Comparison of ENCODE assay signal across 8 mouse cellular contexts in genomic region chrX:170018571-170019218, GRCm38 (mm10). TPM values are rescaled to one million over a fixed set of nuclear protein-coding genes. Genes with fewer than 3 reads are reported as not detected.
DNase-seq lines count a peak whose midpoint lies in the region; ATAC-seq and TF ChIP-seq lines count a peak whose summit lies in the region.
"Not testable (repeated sequence)": the region's sequence is repeated elsewhere in the genome, so short reads cannot be mapped to it uniquely, and the experiment has no call there.

No protein-coding gene starts in this region.

- not testable (repeated sequence) for H3K4me2 ChIP-seq in embryonic facial prominence, embryonic 15.5 days (replicated peaks); liver, embryonic 12.5 days; stomach, postnatal 0 days (replicated peaks; ENCODE audit: low read depth)

- peaks cover 16% of the 10 kb centered on the region for H3K9me3 ChIP-seq in embryonic facial prominence, embryonic 15.5 days (replicated peaks)
- peaks cover 42% of the 10 kb centered on the region for H3K9me3 ChIP-seq in heart, embryonic 10.5 days
- H3K9me3 ChIP-seq in liver, embryonic 12.5 days (replicated peaks): peaks cover 39% of the 10 kb centered on the region
- H3K9me3 ChIP-seq in stomach, postnatal 0 days (ENCODE audit: control insufficient read depth, low read length): peaks cover 14% of the 10 kb centered on the region

- TF ChIP-seq EP300 in stomach, postnatal 0 days (optimal IDR thresholded peaks at IDR 0.05): not testable (repeated sequence)

- H3K27ac ChIP-seq in embryonic facial prominence, embryonic 15.5 days (replicated peaks); heart, embryonic 10.5 days; kidney, adult 2 months (ENCODE audit: insufficient read depth, low read depth, low read length); liver, embryonic 12.5 days; stomach, postnatal 0 days (replicated peaks): not testable (repeated sequence)

- ATAC-seq in embryonic facial prominence, embryonic 15.5 days (ENCODE audit: insufficient number of reproducible peaks, low FRiP score, low TSS enrichment, low read depth): peak; percentile 92
- peak; percentile 74 for ATAC-seq in liver, embryonic 12.5 days
- ATAC-seq in monocyte, adult 5-6 weeks (replicated peaks; ENCODE audit: insufficient number of reproducible peaks, low FRiP score, low TSS enrichment, poor library complexity, severe bottlenecking): peak; percentile 60
- peak; percentile 92 for ATAC-seq in stomach, postnatal 0 days (ENCODE audit: low FRiP score, low TSS enrichment)

- H3K9ac ChIP-seq in embryonic facial prominence, embryonic 15.5 days; liver, embryonic 12.5 days; stomach, postnatal 0 days (ENCODE audit: low read length): not testable (repeated sequence)

- H3K4me3 ChIP-seq in embryonic facial prominence, embryonic 15.5 days (replicated peaks); heart, embryonic 10.5 days; kidney, adult 2 months (ENCODE audit: insufficient read depth, low read depth, low read length); liver, embryonic 12.5 days; stomach, postnatal 0 days (ENCODE audit: low read depth, low read length): not testable (repeated sequence)

- DNase-seq in A20 (ENCODE audit: low read depth, low spot score): peak; percentile 50
- DNase-seq in adrenal gland, postnatal 25 days: peak; percentile 53
- peak; percentile 91 for DNase-seq in heart, embryonic 10.5 days (ENCODE audit: low spot score)
- DNase-seq in kidney, adult 2 months: peak; percentile 61
- DNase-seq in stomach, postnatal 0 days (ENCODE audit: low spot score): peak; percentile 73

- H3K27me3 ChIP-seq in embryonic facial prominence, embryonic 15.5 days; heart, embryonic 10.5 days (ENCODE audit: insufficient read depth, poor library complexity, severe bottlenecking); kidney, adult 2 months (replicated peaks; ENCODE audit: control insufficient read depth, insufficient read depth, low read length); liver, embryonic 12.5 days (replicated peaks); stomach, postnatal 0 days (ENCODE audit: control insufficient read depth, insufficient read depth, low read length): not testable (repeated sequence)

- TF ChIP-seq CTCF in kidney, adult 2 months (conservative IDR thresholded peaks at IDR 0.05; ENCODE audit: insufficient read depth, insufficient read length, low read depth, low read length): not testable (repeated sequence)
- TF ChIP-seq CTCF in stomach, postnatal 0 days (IDR thresholded peaks at IDR 0.05; ENCODE audit: low read depth): peak; percentile 47

- not testable (repeated sequence) for H3K4me1 ChIP-seq in embryonic facial prominence, embryonic 15.5 days; heart, embryonic 10.5 days; kidney, adult 2 months (ENCODE audit: control insufficient read depth, insufficient read depth, low read length); liver, embryonic 12.5 days; stomach, postnatal 0 days (replicated peaks; ENCODE audit: control insufficient read depth, insufficient read depth)

- not testable (repeated sequence) for TF ChIP-seq POLR2A in kidney, adult 2 months (IDR thresholded peaks at IDR 0.05; ENCODE audit: low read depth, low read length)

- peaks cover 29% of the 10 kb centered on the region for H3K36me3 ChIP-seq in embryonic facial prominence, embryonic 15.5 days
- H3K36me3 ChIP-seq in heart, embryonic 10.5 days: peaks cover 41% of the 10 kb centered on the region
- H3K36me3 ChIP-seq in kidney, adult 2 months (ENCODE audit: control insufficient read depth, insufficient read depth, low read length): peaks cover 26% of the 10 kb centered on the region; the same call in 1 of the 2 replicates
- peaks cover 56% of the 10 kb centered on the region for H3K36me3 ChIP-seq in liver, embryonic 12.5 days
- H3K36me3 ChIP-seq in stomach, postnatal 0 days (ENCODE audit: control insufficient read depth, insufficient read depth, low read length): peaks cover 19% of the 10 kb centered on the region

- 84% methylated on average over 66 of the region's 66 CpGs for WGBS in embryonic facial prominence, embryonic 15.5 days
- whole genome bisulfite sequencing in heart, embryonic 10.5 days: 85% methylated on average over 66 of the region's 66 CpGs
- WGBS in kidney, adult 2 months: 91% methylated on average over 66 of the region's 66 CpGs
- WGBS in liver, embryonic 12.5 days (ENCODE audit: insufficient replicate concordance): 80% methylated on average over 66 of the region's 66 CpGs
- 85% methylated on average over 55 of the region's 66 CpGs for WGBS in stomach, postnatal 0 days

RNA-seq across cellular contexts. Expression of gene Gm21887, which starts 9.2 kb away (rescaled TPM):
- 401 and 486 TPM in 2 replicates for total RNA-seq in adrenal gland, postnatal 25 days (2021)
- 190 and 192 TPM in 2 replicates for polyA plus RNA-seq in embryonic facial prominence, embryonic 15.5 days (2015; fragmentation: Nextera tagmentation; extraction: Ambion mirVana)
- 121 and 172 TPM in 2 replicates for polyA plus RNA-seq in heart, embryonic 10.5 days (2016; fragmentation: Nextera tagmentation; extraction: Ambion mirVana)
- polyA plus RNA-seq in kidney, adult 2 months (2012; rRNA removed): 108 and 184 TPM in 2 replicates
- polyA plus RNA-seq in liver, embryonic 12.5 days (2016; fragmentation: Nextera tagmentation; extraction: Ambion mirVana): 196 and 237 TPM in 2 replicates
- total RNA-seq in monocyte, adult 5-6 weeks (2017): 32.2 to 120 TPM (median 52.2 TPM) in 3 replicates
- polyA plus RNA-seq in stomach, postnatal 0 days (2015; fragmentation: Nextera tagmentation; extraction: Ambion mirVana): 90.6 and 93.1 TPM in 2 replicates
